Mouse (Mus musculus) right cerebral cortex, postnatal 25 days (tissue): ENCODE data around the gene Ccdc151.

Source experiments
- DNase-seq: peaks from one replicate; pipeline ENCODE4 v3.0.0; 2022

The Ccdc151 gene

GRCm38 (mm10) chr9:21996178-21996867, 6.1 kb downstream of the Ccdc151 start:
- DNase-seq: no peak

GRCm38 (mm10) chr9:21992227-21992626, 10.2 kb downstream of the Ccdc151 start:
- no peak for DNase-seq

- DNase-seq: no peak
Measured at GRCm38 (mm10) chr9:21989230-21990110, 13.0 kb downstream of the Ccdc151 start, which contains the start of gene Rgl3. TSS of gene Rgl3 (minus strand) at chr9:21989446.

- no peak for DNase-seq
Measured at GRCm38 (mm10) chr9:21988421-21989101, 13.9 kb downstream of the Ccdc151 start.

GRCm38 (mm10) chr9:21987592-21988342, 14.7 kb downstream of the Ccdc151 start:
- no peak for DNase-seq

- no peak for DNase-seq
Measured at GRCm38 (mm10) chr9:21983911-21984310, 18.5 kb downstream of the Ccdc151 start.

GRCm38 (mm10) chr9:21978398-21979128, 23.9 kb downstream of the Ccdc151 start:
- DNase-seq: no peak

GRCm38 (mm10) chr9:21977972-21978371, 24.5 kb downstream of the Ccdc151 start:
- no peak for DNase-seq

- DNase-seq: no peak
Measured at GRCm38 (mm10) chr9:21977331-21977730, 25.1 kb downstream of the Ccdc151 start.

- DNase-seq: no peak
Measured at GRCm38 (mm10) chr9:21976626-21977175, 25.7 kb downstream of the Ccdc151 start.

- DNase-seq: no peak
Measured at GRCm38 (mm10) chr9:21969304-21969703, 33.1 kb downstream of the Ccdc151 start.

GRCm38 (mm10) chr9:21968883-21969282, 33.6 kb downstream of the Ccdc151 start:
- DNase-seq: no peak

GRCm38 (mm10) chr9:21963417-21963816, 39.0 kb downstream of the Ccdc151 start, which contains the start of gene Epor:
TSS of gene Epor (minus strand) at chr9:21963506.
- DNase-seq: no peak

- peak; percentile 65 for DNase-seq
Measured at GRCm38 (mm10) chr9:21962416-21963059, 39.9 kb downstream of the Ccdc151 start.

GRCm38 (mm10) chr9:21962010-21962409, 40.4 kb downstream of the Ccdc151 start:
- no peak for DNase-seq

GRCm38 (mm10) chr9:21961366-21961980, 41.0 kb downstream of the Ccdc151 start:
- DNase-seq: no peak

- DNase-seq: no peak
Measured at GRCm38 (mm10) chr9:21960558-21961208, 41.8 kb downstream of the Ccdc151 start.

GRCm38 (mm10) chr9:21960135-21960534, 42.3 kb downstream of the Ccdc151 start:
- no peak for DNase-seq

- no peak for DNase-seq
Measured at GRCm38 (mm10) chr9:21959244-21959643, 43.2 kb downstream of the Ccdc151 start.

GRCm38 (mm10) chr9:21958372-21958771, 44.1 kb downstream of the Ccdc151 start:
- no peak for DNase-seq
